Mouse (Mus musculus) heart, postnatal 4 days (tissue): ENCODE data around the gene Gys1. TPM values are rescaled to one million over a fixed set of nuclear protein-coding genes. Genes with fewer than 3 reads are reported as not detected.
"Not testable (repeated sequence)": the region's sequence is repeated elsewhere in the genome, so short reads cannot be mapped to it uniquely, and the experiment has no call there.

Source experiments
- DNase-seq: peaks from one replicate; pipeline ENCODE4 v3.0.0; 2021
- total RNA-seq, 2 experiments: library from RNA; stranded (reverse); gene quantifications; 2 replicates each; pipeline ENCODE4 v1.2.3; 2021

Gene Gys1
- total RNA-seq, 2 experiments from 2014 or later, result 82.7 to 90.3 TPM

GRCm38 (mm10) chr7:45457204-45458060, 22.8 kb downstream of the Gys1 start:
- no peak for DNase-seq

GRCm38 (mm10) chr7:45458748-45459563, 24.3 kb downstream of the Gys1 start:
- DNase-seq, result peak; percentile 90

- DNase-seq, result peak; percentile 97
Observed at GRCm38 (mm10) chr7:45459564-45460140, 25.0 kb downstream of the Gys1 start, which contains the start of gene Ftl1. Ftl1 (minus strand) TSS chr7:45459884.

GRCm38 (mm10) chr7:45460377-45460776, 25.7 kb downstream of the Gys1 start:
- no peak for DNase-seq

GRCm38 (mm10) chr7:45460860-45461314, 26.2 kb downstream of the Gys1 start:
- peak; percentile 75 for DNase-seq

- no peak for DNase-seq
Observed at GRCm38 (mm10) chr7:45461326-45461725, 26.7 kb downstream of the Gys1 start.

- DNase-seq, result no peak
Observed at GRCm38 (mm10) chr7:45461781-45462180, 27.1 kb downstream of the Gys1 start.

- DNase-seq, result no peak
Observed at GRCm38 (mm10) chr7:45462325-45462724, 27.7 kb downstream of the Gys1 start.

- DNase-seq, result not testable (repeated sequence)
Observed at GRCm38 (mm10) chr7:45462868-45463267, 28.2 kb downstream of the Gys1 start.

GRCm38 (mm10) chr7:45463987-45464778, 29.5 kb downstream of the Gys1 start:
- no peak for DNase-seq

GRCm38 (mm10) chr7:45465112-45465511, 30.5 kb downstream of the Gys1 start:
- no peak for DNase-seq

- DNase-seq, result no peak
Observed at GRCm38 (mm10) chr7:45465549-45465948, 30.9 kb downstream of the Gys1 start.

GRCm38 (mm10) chr7:45466283-45467089, 31.8 kb downstream of the Gys1 start, which contains the start of gene Bax:
Bax (minus strand) TSS chr7:45466898.
- DNase-seq, result peak; percentile 96

GRCm38 (mm10) chr7:45467090-45467670, 32.5 kb downstream of the Gys1 start:
- no peak for DNase-seq

- DNase-seq, result peak; percentile 81
Observed at GRCm38 (mm10) chr7:45470869-45471268, 36.2 kb downstream of the Gys1 start.

- no peak for DNase-seq
Observed at GRCm38 (mm10) chr7:45475291-45475969, 40.8 kb downstream of the Gys1 start.

GRCm38 (mm10) chr7:45476453-45476852, 41.8 kb downstream of the Gys1 start:
- no peak for DNase-seq

GRCm38 (mm10) chr7:45477003-45477402, 42.4 kb downstream of the Gys1 start:
- DNase-seq, result peak; percentile 76

GRCm38 (mm10) chr7:45478774-45479173, 44.1 kb downstream of the Gys1 start:
- no peak for DNase-seq

- DNase-seq, result not testable (repeated sequence)
Observed at GRCm38 (mm10) chr7:45480310-45480709, 45.7 kb downstream of the Gys1 start.
